Mouse (Mus musculus): ENCODE data around the gene Stt3b. TPM values are rescaled to one million over a fixed set of nuclear protein-coding genes. Genes with fewer than 3 reads are reported as not detected.

Stt3b gene
- 83.3 and 93.7 TPM in 2 replicates for polyA plus RNA-seq (2015; fragmentation: Nextera tagmentation; extraction: Ambion mirVana)

DNA sequence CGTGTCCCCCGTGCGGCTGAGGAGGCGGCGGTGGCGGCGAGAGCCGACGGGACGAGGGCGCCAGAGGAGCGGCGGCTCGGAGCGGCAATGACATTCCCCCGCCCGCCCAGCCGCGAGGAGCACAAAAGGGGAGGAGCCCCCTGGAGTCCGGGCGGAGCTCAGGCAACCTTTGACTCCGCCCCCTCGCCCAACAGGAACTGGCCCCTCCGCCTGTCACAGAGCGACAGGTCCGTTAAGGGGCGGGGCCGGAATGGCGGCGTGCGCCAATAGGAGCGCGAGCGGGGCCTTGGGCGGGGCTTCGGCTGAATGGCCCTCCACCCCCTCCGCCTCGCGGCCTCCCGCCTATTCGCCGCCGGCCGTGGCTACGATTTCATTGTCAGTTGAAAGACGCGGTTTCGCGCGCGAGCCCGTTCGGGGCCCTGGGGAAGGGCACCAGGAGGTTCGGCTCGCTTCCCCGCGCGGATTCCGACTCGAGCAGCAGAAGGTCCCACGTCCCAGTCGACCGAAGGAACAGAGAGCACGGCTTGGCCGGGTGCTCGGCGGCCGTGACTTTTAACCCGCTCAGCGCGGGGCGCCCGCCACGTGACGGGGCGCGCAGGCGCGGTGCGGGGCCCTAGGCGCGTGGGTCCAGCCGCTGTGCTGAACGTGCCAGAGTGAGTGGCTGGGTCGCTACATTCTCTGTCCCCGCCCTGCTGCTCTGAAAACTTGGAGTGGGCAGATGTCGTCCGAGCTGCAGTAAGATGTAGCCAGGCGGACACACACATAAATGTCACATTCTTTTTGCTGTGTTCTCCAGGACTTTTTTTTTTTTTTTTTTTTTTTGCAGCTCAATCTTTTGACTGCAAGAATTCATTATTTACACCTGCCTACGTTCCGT, at the start of gene Stt3b:
Gene Stt3b (minus strand): TSS at position 76 of the 877 bp plus-strand sequence.
- no peaks in the 10 kb centered on the region for H3K27me3 ChIP-seq (replicated peaks; ENCODE audit: control insufficient read depth, insufficient read depth, low read length)
- no peaks in the 10 kb centered on the region for H3K36me3 ChIP-seq (ENCODE audit: control insufficient read depth, insufficient read depth, low read length)
- WGBS, result under 1% methylated on average over 63 of the region's 91 CpGs
- peak within 1 kb of the TSS; percentile 98 for H3K4me3 ChIP-seq (ENCODE audit: low read length)
- H3K27ac ChIP-seq (ENCODE audit: low read depth, low read length), result peak within 1 kb of the TSS; percentile 97
- peak; percentile 97 for ATAC-seq
- peak within 1 kb of the TSS; percentile 98 for H3K9ac ChIP-seq (ENCODE audit: low read depth, low read length)
- no peaks in the 10 kb centered on the region for H3K9me3 ChIP-seq (ENCODE audit: control insufficient read depth, low read length)
- H3K4me1 ChIP-seq (ENCODE audit: control insufficient read depth, insufficient read depth, low read depth, low read length), result peaks cover 26% of the 10 kb centered on the region
- H3K4me2 ChIP-seq (ENCODE audit: low read length), result peak within 1 kb of the TSS; percentile 72

DNA sequence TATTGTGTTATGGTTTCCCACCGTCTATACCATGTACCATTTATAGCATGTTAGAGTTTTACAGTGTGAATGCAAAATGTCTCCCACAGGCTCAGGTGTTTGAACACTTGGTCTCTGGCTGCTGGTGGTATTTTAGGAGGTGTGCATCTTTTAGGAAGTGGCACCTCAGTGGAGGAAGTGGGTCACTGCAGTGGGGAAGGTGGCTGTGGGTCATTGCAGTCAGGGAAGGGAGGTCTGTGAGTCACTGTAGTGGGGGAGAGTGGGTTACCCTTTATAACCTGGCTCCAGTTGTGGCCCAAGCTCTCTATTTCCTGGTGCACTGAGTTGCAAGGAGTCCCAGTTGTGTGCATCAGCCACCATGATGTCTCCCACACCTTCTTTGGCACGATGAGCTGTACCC, 48.2 kb upstream of the Stt3b start:
- Histone ChIP-seq H3K4me3 (ENCODE audit: low read length) (no peak overlapping the region), H3K27ac (ENCODE audit: low read depth, low read length) (no peak overlapping the region), H3K27me3 (replicated peaks; ENCODE audit: control insufficient read depth, insufficient read depth, low read length) (no peaks in the 10 kb centered on the region), H3K9me3 (ENCODE audit: control insufficient read depth, low read length) (no peaks in the 10 kb centered on the region), H3K4me2 (ENCODE audit: low read length) (no peak overlapping the region), H3K4me1 (ENCODE audit: control insufficient read depth, insufficient read depth, low read depth, low read length) (no peaks in the 10 kb centered on the region), H3K36me3 (ENCODE audit: control insufficient read depth, insufficient read depth, low read length) (no peaks in the 10 kb centered on the region), H3K9ac (ENCODE audit: low read depth, low read length) (no peak overlapping the region)
- no peak for ATAC-seq
- 89% methylated on average over 2 of the region's 2 CpGs for WGBS

DNA sequence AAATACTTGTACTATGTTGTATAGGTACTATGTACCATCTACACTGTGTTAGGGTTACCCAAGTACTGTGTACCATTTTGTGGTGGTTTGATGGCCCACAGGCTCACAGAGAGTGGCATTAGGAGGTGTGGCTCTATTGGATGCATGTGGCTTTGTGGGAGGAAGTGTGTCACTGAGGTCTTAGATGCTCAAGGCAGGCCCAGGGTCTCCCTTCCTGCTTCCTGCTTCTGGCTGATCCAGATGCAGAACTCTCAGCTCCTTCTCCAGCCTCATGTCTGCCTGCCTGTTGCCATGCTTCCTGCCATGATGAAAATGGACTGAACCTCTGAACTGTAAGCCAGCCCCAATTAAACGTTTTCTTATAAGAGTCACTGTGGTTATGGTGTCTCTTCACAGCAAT, 47.8 kb upstream of the Stt3b start:
- H3K27me3 ChIP-seq (replicated peaks; ENCODE audit: control insufficient read depth, insufficient read depth, low read length), result no peaks in the 10 kb centered on the region
- no peak overlapping the region for H3K4me3 ChIP-seq (ENCODE audit: low read length)
- H3K9ac ChIP-seq (ENCODE audit: low read depth, low read length), result no peak overlapping the region
- no peak overlapping the region for H3K4me2 ChIP-seq (ENCODE audit: low read length)
- H3K9me3 ChIP-seq (ENCODE audit: control insufficient read depth, low read length), result no peaks in the 10 kb centered on the region
- WGBS, result 81% methylated on average over 1 of the region's 1 CpGs
- H3K4me1 ChIP-seq (ENCODE audit: control insufficient read depth, insufficient read depth, low read depth, low read length), result no peaks in the 10 kb centered on the region
- ATAC-seq, result no peak
- no peak overlapping the region for H3K27ac ChIP-seq (ENCODE audit: low read depth, low read length)
- H3K36me3 ChIP-seq (ENCODE audit: control insufficient read depth, insufficient read depth, low read length), result no peaks in the 10 kb centered on the region

DNA sequence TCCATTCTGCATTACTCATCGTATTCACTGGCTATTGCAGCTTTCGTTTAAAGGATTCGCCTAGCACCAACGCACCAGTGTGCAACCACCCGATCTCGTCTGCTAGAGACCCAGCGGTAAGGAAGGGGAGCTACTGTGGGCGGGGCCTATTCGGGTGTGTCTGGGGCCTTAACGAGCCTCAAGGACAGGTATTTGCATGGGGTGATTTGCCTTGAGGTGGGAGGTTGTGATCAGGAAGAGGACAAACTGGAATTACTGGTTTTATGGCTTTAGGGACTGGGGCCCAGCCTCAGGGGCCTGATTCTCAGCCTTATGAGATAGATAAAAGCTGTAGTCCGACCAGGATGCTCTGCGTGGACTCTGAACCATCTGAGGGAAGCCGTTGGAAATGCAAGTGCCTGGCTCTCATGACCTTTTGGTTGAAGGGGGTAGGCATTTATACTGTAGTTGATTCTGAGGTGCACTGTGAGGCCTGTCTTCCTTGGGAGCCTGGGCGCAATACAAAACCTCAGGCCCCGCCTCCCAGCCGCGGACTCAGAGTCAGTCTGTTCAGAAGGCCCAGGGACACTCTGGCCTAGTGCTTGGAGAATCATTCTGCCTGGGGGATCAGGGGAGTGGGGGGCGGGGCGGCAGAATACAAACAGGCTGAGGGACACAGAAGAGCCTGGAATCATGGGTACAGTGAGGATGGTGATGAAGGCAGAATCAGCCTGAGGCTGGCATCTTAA, 46.7 kb upstream of the Stt3b start:
- H3K36me3 ChIP-seq (ENCODE audit: control insufficient read depth, insufficient read depth, low read length), result no peaks in the 10 kb centered on the region
- H3K27me3 ChIP-seq (replicated peaks; ENCODE audit: control insufficient read depth, insufficient read depth, low read length), result no peaks in the 10 kb centered on the region
- no peak for ATAC-seq
- H3K4me2 ChIP-seq (ENCODE audit: low read length), result no peak overlapping the region
- no peaks in the 10 kb centered on the region for H3K4me1 ChIP-seq (ENCODE audit: control insufficient read depth, insufficient read depth, low read depth, low read length)
- no peak overlapping the region for H3K9ac ChIP-seq (ENCODE audit: low read depth, low read length)
- WGBS, result 41% methylated on average over 19 of the region's 19 CpGs
- no peaks in the 10 kb centered on the region for H3K9me3 ChIP-seq (ENCODE audit: control insufficient read depth, low read length)
- H3K27ac ChIP-seq (ENCODE audit: low read depth, low read length), result no peak overlapping the region
- H3K4me3 ChIP-seq (ENCODE audit: low read length), result no peak overlapping the region

DNA sequence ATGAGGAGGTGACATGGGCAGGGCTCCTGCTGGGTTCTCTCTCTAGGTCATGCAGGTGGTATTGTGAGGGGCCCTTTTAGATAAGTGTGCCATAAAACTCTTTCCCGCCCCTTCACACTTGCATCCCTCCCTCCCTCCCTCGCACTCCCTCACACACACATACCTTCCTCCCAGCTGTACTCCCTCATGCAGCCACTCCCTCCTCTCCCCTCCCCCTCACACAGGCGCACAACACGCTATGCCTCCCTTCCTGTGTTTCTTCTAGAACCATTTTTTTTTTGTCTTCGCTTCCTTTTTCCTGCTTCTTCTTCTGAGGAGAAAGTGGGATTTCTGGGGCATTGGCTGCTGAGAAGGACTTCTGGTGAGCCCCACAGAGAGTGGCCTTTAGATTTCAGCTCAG, 45.8 kb upstream of the Stt3b start:
- H3K27ac ChIP-seq (ENCODE audit: low read depth, low read length), result no peak overlapping the region
- WGBS, result 57% methylated on average over 5 of the region's 5 CpGs

DNA sequence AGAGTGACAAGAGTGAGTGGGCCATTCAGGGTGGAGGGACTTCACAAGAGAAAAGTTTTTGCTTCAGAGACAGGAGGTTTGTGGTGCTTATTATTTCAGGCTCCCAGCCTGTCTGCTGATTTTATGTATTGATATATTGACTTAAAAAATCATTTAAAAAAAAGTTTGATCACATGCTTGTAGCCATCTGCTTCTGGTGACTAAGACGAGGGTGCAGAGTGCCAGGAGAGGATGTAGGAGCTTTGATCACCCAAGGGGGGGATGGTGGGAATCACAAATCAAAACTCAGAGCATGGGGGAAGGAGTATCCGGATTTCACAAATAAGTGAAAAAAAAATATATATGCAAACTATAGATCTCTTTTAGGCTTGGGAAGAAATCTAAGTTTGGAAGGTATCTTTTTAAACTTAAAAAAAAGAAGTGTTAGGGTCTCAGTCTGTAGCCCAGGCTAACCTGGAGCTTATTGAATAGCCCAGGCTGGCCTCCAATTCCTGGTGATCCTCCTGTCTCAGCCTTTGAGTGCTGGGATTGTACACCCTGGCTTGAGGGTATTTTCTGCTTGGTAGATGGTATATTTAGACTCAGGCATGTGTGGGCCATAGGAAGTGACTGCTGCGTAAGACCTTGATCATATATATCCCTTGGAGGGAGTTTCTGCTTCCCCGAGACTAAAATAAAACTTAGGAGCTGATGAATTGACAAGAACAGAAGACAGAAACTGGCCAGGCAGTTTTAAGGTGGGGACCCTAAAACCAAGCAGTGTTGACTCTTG, 39.7 kb upstream of the Stt3b start:
- Histone ChIP-seq H3K4me3 (ENCODE audit: low read length) (no peak overlapping the region), H3K9ac (ENCODE audit: low read depth, low read length) (no peak overlapping the region), H3K36me3 (ENCODE audit: control insufficient read depth, insufficient read depth, low read length) (no peaks in the 10 kb centered on the region), H3K9me3 (ENCODE audit: control insufficient read depth, low read length) (no peaks in the 10 kb centered on the region), H3K4me2 (ENCODE audit: low read length) (no peak overlapping the region), H3K27ac (ENCODE audit: low read depth, low read length) (no peak overlapping the region), H3K27me3 (replicated peaks; ENCODE audit: control insufficient read depth, insufficient read depth, low read length) (no peaks in the 10 kb centered on the region), H3K4me1 (ENCODE audit: control insufficient read depth, insufficient read depth, low read depth, low read length) (no peaks in the 10 kb centered on the region)
- 85% methylated on average over 4 of the region's 4 CpGs for WGBS
- ATAC-seq, result no peak

More for the DNA sequence above, 45.8 kb upstream of the Stt3b start:
- no peaks in the 10 kb centered on the region for H3K27me3 ChIP-seq (replicated peaks; ENCODE audit: control insufficient read depth, insufficient read depth, low read length)
- no peak for ATAC-seq
- no peak overlapping the region for H3K9ac ChIP-seq (ENCODE audit: low read depth, low read length)
- H3K9me3 ChIP-seq (ENCODE audit: control insufficient read depth, low read length), result no peaks in the 10 kb centered on the region
- no peaks in the 10 kb centered on the region for H3K36me3 ChIP-seq (ENCODE audit: control insufficient read depth, insufficient read depth, low read length)
- H3K4me3 ChIP-seq (ENCODE audit: low read length), result no peak overlapping the region
- H3K4me1 ChIP-seq (ENCODE audit: control insufficient read depth, insufficient read depth, low read depth, low read length), result no peaks in the 10 kb centered on the region
- no peak overlapping the region for H3K4me2 ChIP-seq (ENCODE audit: low read length)

DNA sequence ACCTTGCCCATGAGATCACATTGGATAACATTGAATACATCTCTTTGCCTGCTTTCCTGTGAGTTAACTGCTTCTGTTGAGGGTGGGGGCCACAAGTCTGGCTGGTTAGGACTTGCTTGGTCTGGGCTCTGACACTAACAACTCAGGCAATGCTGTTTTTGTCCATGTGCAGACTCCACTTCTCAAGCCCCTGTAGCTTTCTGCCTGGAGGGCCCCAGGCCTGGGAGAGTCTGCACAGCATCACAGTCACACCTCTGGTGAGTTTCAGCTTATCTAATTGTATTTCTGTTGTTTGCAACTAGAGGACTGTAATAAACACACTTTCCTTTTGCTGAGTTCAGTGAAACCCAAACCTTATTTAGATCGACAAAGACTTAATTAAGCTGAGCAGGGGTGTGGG, 38.9 kb upstream of the Stt3b start:
- Histone ChIP-seq H3K9ac (ENCODE audit: low read depth, low read length) (no peak overlapping the region), H3K4me2 (ENCODE audit: low read length) (no peak overlapping the region), H3K27me3 (replicated peaks; ENCODE audit: control insufficient read depth, insufficient read depth, low read length) (no peaks in the 10 kb centered on the region), H3K4me3 (ENCODE audit: low read length) (no peak overlapping the region), H3K4me1 (ENCODE audit: control insufficient read depth, insufficient read depth, low read depth, low read length) (no peaks in the 10 kb centered on the region), H3K9me3 (ENCODE audit: control insufficient read depth, low read length) (no peaks in the 10 kb centered on the region), H3K36me3 (ENCODE audit: control insufficient read depth, insufficient read depth, low read length) (no peaks in the 10 kb centered on the region), H3K27ac (ENCODE audit: low read depth, low read length) (no peak overlapping the region)
- ATAC-seq, result no peak
- WGBS, result 61% methylated on average over 1 of the region's 1 CpGs

DNA sequence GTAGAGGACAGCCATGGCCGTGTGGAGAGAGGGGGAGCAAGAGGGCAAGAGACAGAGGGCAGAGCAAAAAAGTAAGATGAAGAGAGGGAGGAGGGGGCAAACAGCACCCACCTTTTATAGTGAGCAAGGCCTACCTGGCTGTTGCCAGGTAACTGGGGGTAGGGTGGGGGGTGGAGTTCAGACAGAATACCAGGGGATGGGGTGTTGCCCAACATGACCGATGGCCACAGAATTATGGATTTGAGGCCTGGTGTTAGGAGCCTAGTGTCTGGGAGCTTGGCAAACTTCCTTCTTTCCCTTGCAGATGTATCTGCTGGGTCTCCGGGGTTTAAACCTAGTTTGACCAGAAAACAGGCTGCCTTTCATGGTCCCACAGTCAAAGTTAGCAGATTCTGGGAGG, 34.7 kb upstream of the Stt3b start:
- Histone ChIP-seq H3K9ac (ENCODE audit: low read depth, low read length) (no peak overlapping the region), H3K4me3 (ENCODE audit: low read length) (no peak overlapping the region), H3K27me3 (replicated peaks; ENCODE audit: control insufficient read depth, insufficient read depth, low read length) (no peaks in the 10 kb centered on the region), H3K36me3 (ENCODE audit: control insufficient read depth, insufficient read depth, low read length) (no peaks in the 10 kb centered on the region), H3K4me1 (ENCODE audit: control insufficient read depth, insufficient read depth, low read depth, low read length) (peaks cover 3% of the 10 kb centered on the region; the same call in 1 of the 2 replicates), H3K4me2 (ENCODE audit: low read length) (no peak overlapping the region), H3K9me3 (ENCODE audit: control insufficient read depth, low read length) (no peaks in the 10 kb centered on the region), H3K27ac (ENCODE audit: low read depth, low read length) (no peak overlapping the region)
- no peak for ATAC-seq
- 82% methylated on average over 3 of the region's 3 CpGs for WGBS

DNA sequence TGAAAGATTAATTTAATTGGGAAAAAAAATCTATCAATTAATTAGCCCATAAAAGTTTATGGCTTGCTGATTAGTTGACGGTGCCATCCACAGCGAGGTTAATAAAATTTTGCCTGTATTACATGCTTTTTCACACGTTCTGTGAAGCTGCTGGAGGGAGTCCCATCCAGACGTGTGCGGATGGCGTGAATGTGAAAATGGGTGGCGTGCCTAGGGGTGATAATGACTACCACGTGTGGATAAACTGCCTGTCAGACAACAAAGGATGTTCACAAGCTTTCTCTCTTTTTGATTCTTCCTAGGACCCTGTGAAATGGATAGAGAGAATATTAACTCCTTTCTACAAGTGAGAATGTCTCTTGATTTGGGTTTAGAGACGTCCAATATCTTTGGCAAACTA, 31.4 kb upstream of the Stt3b start:
- H3K9ac ChIP-seq (ENCODE audit: low read depth, low read length), result no peak overlapping the region
- no peak overlapping the region for H3K27ac ChIP-seq (ENCODE audit: low read depth, low read length)
- H3K4me3 ChIP-seq (ENCODE audit: low read length), result no peak overlapping the region
- no peaks in the 10 kb centered on the region for H3K36me3 ChIP-seq (ENCODE audit: control insufficient read depth, insufficient read depth, low read length)
- 74% methylated on average over 9 of the region's 9 CpGs for WGBS
- no peaks in the 10 kb centered on the region for H3K9me3 ChIP-seq (ENCODE audit: control insufficient read depth, low read length)
- no peak overlapping the region for H3K4me2 ChIP-seq (ENCODE audit: low read length)
- peaks cover 3% of the 10 kb centered on the region for H3K4me1 ChIP-seq (ENCODE audit: control insufficient read depth, insufficient read depth, low read depth, low read length)
- H3K27me3 ChIP-seq (replicated peaks; ENCODE audit: control insufficient read depth, insufficient read depth, low read length), result no peaks in the 10 kb centered on the region
- ATAC-seq, result no peak
